Mouse (Mus musculus) monocyte, adult 59 days (primary cell): ENCODE measurements around the gene Nsmce1. TPM values are rescaled to one million over a fixed set of nuclear protein-coding genes. Genes with fewer than 3 reads are reported as not detected.

Source experiments
- total RNA-seq, 2 experiments: library from RNA; stranded (reverse); gene quantifications; one replicate each; pipeline ENCODE4 v1.2.4; 2023

Nsmce1 gene
- total RNA-seq: 10 to 100 TPM; 13.0 to 15.2 TPM

DNA sequence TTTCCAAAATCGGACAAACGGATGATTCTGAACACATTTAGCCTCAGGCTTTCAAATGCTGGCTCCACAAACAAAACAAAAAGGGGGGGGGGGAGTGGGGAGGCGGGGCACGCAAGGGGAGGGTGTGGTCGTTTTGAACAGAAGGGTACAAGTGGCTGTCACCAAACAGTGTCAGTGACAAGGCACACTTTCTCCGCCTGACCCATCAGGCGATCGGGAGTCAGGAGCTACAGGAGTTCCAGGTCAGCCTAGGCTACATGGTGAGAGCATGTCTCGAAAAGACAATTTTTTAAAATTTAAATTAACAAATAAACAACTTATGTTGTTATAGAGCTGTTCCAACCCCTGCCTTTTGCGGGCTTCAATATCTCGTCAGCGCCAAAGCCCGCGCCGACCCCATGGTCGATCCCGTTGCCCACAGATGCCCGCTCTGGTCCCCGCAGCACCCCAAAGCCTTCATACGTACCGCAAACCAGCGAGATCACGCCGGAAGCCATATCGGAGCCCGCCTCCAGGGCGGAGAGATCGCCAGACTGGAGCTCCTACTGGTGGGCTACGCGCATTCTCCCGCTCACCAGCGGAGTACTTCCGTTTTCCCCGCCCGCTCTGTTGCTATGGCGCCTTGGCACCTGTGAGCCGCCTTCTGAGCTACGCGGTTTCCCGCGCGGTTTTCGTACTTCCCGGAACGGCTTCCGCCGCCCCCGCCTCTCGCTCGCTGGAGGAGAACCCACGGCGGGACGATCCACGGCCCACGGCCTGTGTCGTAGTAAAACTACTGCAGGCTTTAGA is at the start of gene Nsmce1:
Gene Nsmce1, minus strand, starts transcription at position 650 of the 789 bp plus-strand sequence.

DNA sequence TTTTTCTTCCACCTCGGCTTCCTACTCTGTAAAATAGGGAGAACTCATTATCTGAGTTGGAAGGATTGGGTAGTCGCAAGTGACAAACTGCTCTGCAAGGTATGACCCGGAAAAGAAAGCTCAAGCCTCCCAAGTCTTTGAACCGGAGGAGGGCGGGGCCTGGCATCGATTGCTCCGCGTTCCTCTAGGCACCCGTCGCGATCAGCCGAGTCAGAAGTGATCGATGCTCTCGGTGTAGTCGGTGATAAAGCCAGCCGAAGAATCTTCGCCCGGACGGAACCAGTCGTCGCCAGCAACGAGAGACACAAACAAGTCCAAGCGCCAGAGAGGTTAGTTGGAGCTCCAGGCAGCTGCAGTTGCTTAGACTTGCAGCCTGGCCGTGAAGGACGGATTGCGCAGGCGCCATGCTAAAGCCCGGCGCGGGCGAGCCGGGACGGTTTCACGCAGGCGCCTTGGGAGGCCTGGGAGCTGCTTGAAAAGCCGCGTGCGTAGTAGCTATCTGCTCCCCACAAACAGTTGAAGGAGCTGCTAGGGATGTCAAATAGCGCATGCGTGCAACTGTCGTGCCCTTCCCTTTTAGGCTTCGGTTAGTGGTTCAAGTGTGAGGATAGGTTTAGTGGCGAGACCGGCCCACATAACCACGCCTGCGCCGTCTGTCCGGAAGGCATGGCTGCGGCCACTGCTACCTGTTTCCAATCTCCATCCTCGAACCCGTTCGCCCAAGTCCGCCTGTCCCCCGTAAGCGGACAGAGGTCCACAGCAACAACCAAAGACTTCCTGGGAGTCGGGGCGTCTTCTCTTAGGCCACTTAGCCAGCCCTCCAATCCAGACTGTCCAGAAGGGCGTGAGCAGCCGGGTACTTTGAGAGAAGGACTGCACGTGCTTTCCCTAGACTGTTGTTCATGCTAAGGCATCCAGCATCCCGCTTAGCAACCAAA is 46.7 kb downstream of the Nsmce1 start, which contains the start of gene Kdm8:
Gene Kdm8, plus strand, starts transcription at position 213 of the 938 bp plus-strand sequence.

Other genes with a start within 250 kb of the Nsmce1 start
- gene Kdm8, start 46.9 kb downstream of the Nsmce1 start, total RNA-seq: 1 to 10 TPM; 2.0 to 3.8 TPM
- 10 to 100 TPM; 76.1 to 77.2 TPM for gene Il4ra, start 60.5 kb upstream of the Nsmce1 start, total RNA-seq
- 10 to 100 TPM; 18.5 to 19.4 TPM for gene Il21r, start 111.8 kb upstream of the Nsmce1 start, total RNA-seq
- gene Gtf3c1, start 216.2 kb upstream of the Nsmce1 start, total RNA-seq: 10 to 100 TPM; 45.2 to 45.5 TPM
- 10 to 100 TPM; 28.8 to 33.2 TPM for gene D430042O09Rik, start 216.3 kb upstream of the Nsmce1 start, total RNA-seq